Mouse (Mus musculus) lung, postnatal 0 days (tissue): ENCODE measurements around the gene Gclc.

Experiments used
- CTCF ChIP-seq: IDR thresholded peaks from 2 replicates; pipeline ENCODE4 v1.5.1; 2016; ENCODE audit warnings: antibody characterized with exemption, mild to moderate bottlenecking
- EP300 ChIP-seq: IDR thresholded peaks from 2 replicates; pipeline ENCODE4 v1.6.1; 2016; ENCODE audit warnings: antibody characterized with exemption, mild to moderate bottlenecking, control low read depth

DNA sequence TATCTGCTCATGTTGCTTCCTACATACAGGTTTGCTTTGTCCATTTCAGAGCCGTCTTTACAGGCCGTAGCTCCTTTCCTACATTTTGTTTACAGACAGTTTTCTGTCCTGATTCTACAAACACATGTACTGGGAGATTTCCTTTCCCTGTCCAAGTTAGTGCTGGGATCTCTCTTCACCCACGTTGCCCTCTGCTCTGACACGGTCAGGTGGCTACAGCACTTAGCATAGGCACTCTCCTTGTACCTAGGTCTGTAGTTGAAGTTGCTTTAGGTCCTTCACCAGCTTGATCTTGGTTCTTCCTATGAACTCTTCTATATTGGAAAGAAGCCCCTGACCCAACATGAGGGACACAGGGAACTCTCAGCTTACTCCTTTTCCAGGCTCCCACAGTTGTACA is 25.4 kb downstream of the Gclc start:
- TF ChIP-seq CTCF: no peak
- TF ChIP-seq EP300: no peak
